Mouse (Mus musculus): ENCODE measurements around the gene Gm6502.
"Not testable (repeated sequence)": the region's sequence is repeated elsewhere in the genome, so short reads cannot be mapped to it uniquely, and the experiment has no call there.

Gm6502 gene

GRCm38 (mm10) chr5:94314135-94314534, at the start of gene Gm6502:
Gene Gm6502 (plus strand): TSS chr5:94314435.
- DNase-seq (ENCODE audit: low spot score in 2 of 2), result not testable (repeated sequence)

- not testable (repeated sequence) for DNase-seq (ENCODE audit: low spot score in 2 of 2)
Measured at GRCm38 (mm10) chr5:94306696-94307095, 7.5 kb upstream of the Gm6502 start, which contains the start of gene A430089I19Rik. Gene A430089I19Rik (minus strand): TSS chr5:94306796.

GRCm38 (mm10) chr5:94339449-94339848, 25.2 kb downstream of the Gm6502 start, which contains the start of gene AA792892:
Gene AA792892 (plus strand): TSS chr5:94339749.
- not testable (repeated sequence) for DNase-seq (ENCODE audit: low spot score in 2 of 2)
